Mouse (Mus musculus) cerebellum, adult 2 months (tissue): ENCODE measurements around the gene Kcnh8.
A peak's percentile ranks its signal among the peaks of the same experiment; 100 is the strongest.

Experiments
- CTCF ChIP-seq: fragments of 200-500 bp; IDR thresholded peaks from 2 replicates; pipeline ENCODE4 v1.5.1; 2011; ENCODE audit warnings: low read depth, mild to moderate bottlenecking, control low read depth, low read length, moderate library complexity, borderline replicate concordance; ENCODE audit not compliant: insufficient read depth
- POLR2A ChIP-seq: fragments of 200-500 bp; IDR thresholded peaks from 2 replicates; pipeline ENCODE4 v1.6.1; 2011; ENCODE audit warnings: low read length, control low read depth, borderline replicate concordance; ENCODE audit not compliant: insufficient read depth

GRCm38 (mm10) chr17:52565467-52566155 lies 36.9 kb upstream of the Kcnh8 start:
- TF ChIP-seq CTCF (peak; percentile 31; the same call in 1 of the 2 replicates), POLR2A (no peak)
